Mouse (Mus musculus) MEL (cell line): ENCODE results near the gene Tcte1. TPM values are rescaled to one million over a fixed set of nuclear protein-coding genes. Genes with fewer than 3 reads are reported as not detected.

Source experiments
- DNase-seq: peaks from one replicate; pipeline ENCODE4 v3.0.0; 2011; ENCODE audit warnings: low read depth, low spot score
- H3K27ac ChIP-seq: 2 replicates; pipeline ENCODE4 v1.5.1; 2012; ENCODE audit warnings: low read depth, mild to moderate bottlenecking, control low read depth, low read length, moderate library complexity; ENCODE audit not compliant: control insufficient read depth
- H3K27me3 ChIP-seq, 2 experiments: fragments of 150-350 bp in 1 of 2; sonication (generic) in 1 of 2; 2 replicates each; pipeline ENCODE4 v1.6.1; 2012; ENCODE audit warnings: low read length in 2 of 2, mild to moderate bottlenecking in 2 of 2, improper control_type of control experiment in 1 of 2, moderate library complexity in 1 of 2; ENCODE audit not compliant: insufficient read depth in 2 of 2, control insufficient read depth in 1 of 2
- H3K36me3 ChIP-seq, 2 experiments: 2 replicates each; pipeline ENCODE4 v1.6.1; 2012 to 2014; ENCODE audit warnings: low read length in 2 of 2, improper control_type of control experiment in 1 of 2, inconsistent platforms in 1 of 2, mild to moderate bottlenecking in 1 of 2; ENCODE audit not compliant: insufficient read depth in 2 of 2, control insufficient read depth in 1 of 2
- H3K4me1 ChIP-seq, 2 experiments: fragments of 150-350 bp in 1 of 2; sonication (generic) in 1 of 2; 2 replicates each; pipeline ENCODE4 v1.6.1; 2012; ENCODE audit warnings: low read length in 2 of 2, improper control_type of control experiment in 1 of 2, mild to moderate bottlenecking in 1 of 2; ENCODE audit not compliant: insufficient read depth in 2 of 2, control insufficient read depth in 1 of 2
- H3K4me3 ChIP-seq, 2 experiments: fragments of 150-350 bp in 1 of 2; sonication (generic) in 1 of 2; 2 replicates each; pipeline ENCODE4 v1.5.1; 2012; ENCODE audit warnings: low read depth in 2 of 2, low read length in 2 of 2, mild to moderate bottlenecking in 2 of 2, moderate library complexity in 2 of 2, control low read depth in 1 of 2, improper control_type of control experiment in 1 of 2; ENCODE audit not compliant: control insufficient read depth in 1 of 2, insufficient read depth in 1 of 2
- H3K79me2 ChIP-seq: 2 replicates; pipeline ENCODE4 v1.6.1; 2012; ENCODE audit warnings: mild to moderate bottlenecking, low read length, moderate library complexity; ENCODE audit not compliant: control insufficient read depth, poor library complexity, insufficient read depth
- H3K9ac ChIP-seq: 2 replicates; pipeline ENCODE4 v1.6.1; 2012; ENCODE audit warnings: low read depth, mild to moderate bottlenecking, control low read depth, low read length, moderate library complexity; ENCODE audit not compliant: control insufficient read depth, poor library complexity, severe bottlenecking
- H3K9me3 ChIP-seq: fragments of 150-350 bp; sonication (generic); replicated peaks from 2 replicates; pipeline ENCODE4 v1.6.1; 2012; ENCODE audit warnings: mild to moderate bottlenecking, low read length, improper control_type of control experiment, moderate library complexity; ENCODE audit not compliant: insufficient read depth
- BHLHE40 ChIP-seq: IDR thresholded peaks from 2 replicates; pipeline ENCODE4 v1.6.1; 2012; ENCODE audit warnings: low read depth, mild to moderate bottlenecking, inconsistent platforms, low read length, improper control_type of control experiment, borderline replicate concordance
- CHD1 ChIP-seq: IDR thresholded peaks from 2 replicates; pipeline ENCODE4 v1.6.1; 2012; ENCODE audit warnings: low read depth, mild to moderate bottlenecking, inconsistent platforms, low read length, improper control_type of control experiment
- CHD2 ChIP-seq: IDR thresholded peaks from 2 replicates; pipeline ENCODE4 v1.6.1; 2011; ENCODE audit warnings: low read length, improper control_type of control experiment
- CTCF ChIP-seq, 3 experiments: IDR thresholded peaks in 2 of 3; conservative IDR thresholded peaks in 1 of 3; 2 replicates each; pipeline ENCODE4 v1.5.1; 2011 to 2012; ENCODE audit warnings: low read length in 3 of 3, low read depth in 2 of 3, mild to moderate bottlenecking in 2 of 3, improper control_type of control experiment in 1 of 3, inconsistent platforms in 1 of 3, mixed read lengths in 1 of 3, moderate library complexity in 1 of 3; ENCODE audit not compliant: control insufficient read depth in 1 of 3, insufficient read depth in 1 of 3, poor library complexity in 1 of 3, severe bottlenecking in 1 of 3
- ELF1 ChIP-seq: IDR thresholded peaks from 2 replicates; pipeline ENCODE4 v1.6.1; 2014; ENCODE audit warnings: low read depth, mild to moderate bottlenecking, inconsistent platforms, low read length, improper control_type of control experiment, moderate library complexity
- EP300 ChIP-seq, 2 experiments: IDR thresholded peaks; 2 replicates each; pipeline ENCODE4 v1.6.1; 2011; ENCODE audit warnings: improper control_type of control experiment in 2 of 2, low read length in 2 of 2, low read depth in 1 of 2, mild to moderate bottlenecking in 1 of 2
- ETS1 ChIP-seq: IDR thresholded peaks from 2 replicates; pipeline ENCODE4 v1.6.1; 2012; ENCODE audit warnings: low read depth, mild to moderate bottlenecking, inconsistent platforms, low read length, improper control_type of control experiment, moderate library complexity
- HCFC1 ChIP-seq: IDR thresholded peaks from 2 replicates; pipeline ENCODE4 v1.6.1; 2012; ENCODE audit warnings: low read depth, mild to moderate bottlenecking, inconsistent platforms, low read length, improper control_type of control experiment, moderate library complexity
- KAT2A ChIP-seq: conservative IDR thresholded peaks from 2 replicates; pipeline ENCODE4 v1.6.1; 2012; ENCODE audit warnings: low read depth, low read length, improper control_type of control experiment, inconsistent platforms
- MAX ChIP-seq: IDR thresholded peaks from 2 replicates; pipeline ENCODE4 v1.6.1; 2011; ENCODE audit warnings: low read length, improper control_type of control experiment
- MAZ ChIP-seq: IDR thresholded peaks from 2 replicates; pipeline ENCODE4 v1.6.1; 2012; ENCODE audit warnings: low read depth, mild to moderate bottlenecking, inconsistent platforms, low read length, improper control_type of control experiment
- MXI1 ChIP-seq: IDR thresholded peaks from 2 replicates; pipeline ENCODE4 v1.6.1; 2011; ENCODE audit warnings: mild to moderate bottlenecking, low read depth, low read length, improper control_type of control experiment
- NELFE ChIP-seq: IDR thresholded peaks from 2 replicates; pipeline ENCODE4 v1.6.1; 2011; ENCODE audit warnings: low read depth, low read length, improper control_type of control experiment
- POLR2A ChIP-seq, 2 experiments: IDR thresholded peaks; 2 replicates each; pipeline ENCODE4 v1.6.1; 2011 to 2012; ENCODE audit warnings: low read length in 2 of 2, mild to moderate bottlenecking in 2 of 2, control low read depth in 1 of 2, improper control_type of control experiment in 1 of 2, low read depth in 1 of 2, moderate library complexity in 1 of 2; ENCODE audit not compliant: control insufficient read depth in 1 of 2, insufficient read depth in 1 of 2, poor library complexity in 1 of 2
- POLR2AphosphoS2 ChIP-seq: IDR thresholded peaks from 2 replicates; pipeline ENCODE4 v1.6.1; 2011; ENCODE audit warnings: low read length, improper control_type of control experiment
- POLR2AphosphoS5 ChIP-seq: IDR thresholded peaks from 2 replicates; pipeline ENCODE4 v1.6.1; 2012; ENCODE audit warnings: low read depth, borderline replicate concordance, mild to moderate bottlenecking, inconsistent platforms, low read length, moderate library complexity, mixed read lengths
- RAD21 ChIP-seq: IDR thresholded peaks from 2 replicates; pipeline ENCODE4 v1.6.1; 2011; ENCODE audit warnings: mild to moderate bottlenecking, low read depth, low read length, improper control_type of control experiment
- SIN3A ChIP-seq: IDR thresholded peaks from 2 replicates; pipeline ENCODE4 v1.6.1; 2012; ENCODE audit warnings: low read length, improper control_type of control experiment, inconsistent platforms
- SMC3 ChIP-seq: IDR thresholded peaks from 2 replicates; pipeline ENCODE4 v1.6.1; 2011; ENCODE audit warnings: low read depth, low read length, improper control_type of control experiment
- TBP ChIP-seq: IDR thresholded peaks from 2 replicates; pipeline ENCODE4 v1.8.0; 2011; ENCODE audit warnings: low read depth, low read length, improper control_type of control experiment
- TCF12 ChIP-seq: IDR thresholded peaks from 2 replicates; pipeline ENCODE4 v1.6.1; 2014; ENCODE audit warnings: low read depth, mild to moderate bottlenecking, inconsistent platforms, low read length, improper control_type of control experiment, moderate library complexity
- UBTF ChIP-seq: IDR thresholded peaks from 2 replicates; pipeline ENCODE4 v1.6.1; 2012; ENCODE audit warnings: low read depth, mild to moderate bottlenecking, inconsistent platforms, low read length, improper control_type of control experiment, moderate library complexity, borderline replicate concordance; ENCODE audit not compliant: insufficient read depth
- USF1 ChIP-seq: IDR thresholded peaks from 2 replicates; pipeline ENCODE4 v1.6.1; 2014; ENCODE audit warnings: low read depth, mild to moderate bottlenecking, inconsistent platforms, low read length, improper control_type of control experiment, moderate library complexity
- USF2 ChIP-seq, 2 experiments: IDR thresholded peaks; 2 replicates each; pipeline ENCODE4 v1.6.1; 2011 to 2012; ENCODE audit warnings: improper control_type of control experiment in 2 of 2, low read length in 2 of 2, borderline replicate concordance in 1 of 2, inconsistent platforms in 1 of 2, low read depth in 1 of 2, mild to moderate bottlenecking in 1 of 2; ENCODE audit not compliant: insufficient read depth in 1 of 2
- ZC3H11A ChIP-seq: IDR thresholded peaks from 2 replicates; pipeline ENCODE4 v1.6.1; 2012; ENCODE audit warnings: low read depth, mild to moderate bottlenecking, inconsistent platforms, low read length, improper control_type of control experiment
- ZKSCAN1 ChIP-seq: IDR thresholded peaks from 2 replicates; pipeline ENCODE4 v1.6.1; 2012; ENCODE audit warnings: low read depth, mild to moderate bottlenecking, inconsistent platforms, low read length, improper control_type of control experiment, moderate library complexity
- ZMIZ1 ChIP-seq: IDR thresholded peaks from 2 replicates; pipeline ENCODE4 v1.6.1; 2012; ENCODE audit warnings: low read depth, mild to moderate bottlenecking, inconsistent platforms, low read length, improper control_type of control experiment, moderate library complexity
- ZNF384 ChIP-seq: IDR thresholded peaks from 2 replicates; pipeline ENCODE4 v1.6.1; 2012; ENCODE audit warnings: low read depth, mild to moderate bottlenecking, inconsistent platforms, low read length, improper control_type of control experiment
- polyA plus RNA-seq, 2 experiments: library from polyadenylated mRNA; stranded (reverse) in 1 of 2; unstranded in 1 of 2; fragments of >175 nt in 1 of 2; fragments of >200 nt in 1 of 2; gene quantifications; 2 replicates each; pipeline versions ENCODE4 v1.2.1 to v1.2.4; 2012; ENCODE audit warnings: low replicate concordance in 2 of 2, low read depth in 1 of 2; ENCODE audit not compliant: insufficient read length in 2 of 2, insufficient read depth in 1 of 2, missing spikeins in 1 of 2
- total RNA-seq: library from RNA; depleted of rRNA; stranded (reverse); fragments of 300-350 nt; gene quantifications from 2 replicates; pipeline ENCODE4 v1.2.3, GENCODE M21; 2012

The Tcte1 gene
- total and polyA plus RNA-seq, 3 experiments: not detected

DNA sequence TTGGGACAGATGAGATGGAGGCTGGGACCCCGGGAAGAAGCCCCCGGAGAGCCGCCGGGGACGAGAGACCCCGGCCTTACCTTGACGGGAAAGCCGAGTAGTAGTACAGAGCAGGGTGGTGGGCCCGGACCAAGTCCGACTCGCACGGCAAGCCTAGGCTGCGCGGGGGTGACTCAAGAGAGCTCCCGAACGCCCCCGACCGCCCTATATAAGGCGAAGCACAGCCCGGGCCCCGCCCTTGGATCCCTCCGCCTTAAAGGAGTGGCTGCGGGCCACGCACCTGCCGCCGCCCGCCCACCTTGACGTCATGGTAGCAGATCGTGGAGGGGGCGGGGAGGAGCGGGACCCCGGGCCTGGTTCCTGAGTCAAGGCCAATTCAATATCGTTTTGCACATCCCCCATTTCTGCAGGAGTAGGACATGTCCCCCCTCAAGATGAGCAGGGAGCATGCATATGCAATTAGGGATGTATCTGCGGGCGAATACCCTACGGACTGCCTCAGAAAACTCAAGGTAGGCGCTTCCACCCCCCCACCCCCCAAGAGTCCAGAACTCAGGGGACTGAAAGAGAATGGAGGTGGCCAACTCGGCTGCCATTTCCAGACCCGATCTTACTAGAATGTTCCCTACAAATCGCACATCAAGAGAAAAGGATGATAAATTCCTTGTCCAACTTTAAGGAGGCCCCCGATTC is 50.0 kb downstream of the Tcte1 start, which contains the start of gene Hsp90ab1:
Gene Hsp90ab1 (minus strand): TSS at position 185 of the 693 bp plus-strand sequence.
- DNase-seq: peak; percentile 99
- Histone ChIP-seq H3K27ac (peak within 1 kb of the TSS; percentile 80), H3K4me1 (peaks cover 3 to 32% of the 10 kb centered on the region in 2 experiments), H3K9ac (peak within 1 kb of the TSS; percentile 97), H3K4me3 (peak within 1 kb of the TSS; percentile 65 to 96), H3K79me2 (peaks cover 38% of the 10 kb centered on the region), H3K9me3 (no peaks in the 10 kb centered on the region), H3K27me3 (no peaks in the 10 kb centered on the region), H3K36me3 (peaks cover 25 to 27% of the 10 kb centered on the region in 2 experiments)
- TF ChIP-seq UBTF (no peak), ELF1 (peak; percentile 32; the same call in 1 of the 2 replicates), ZNF384 (peak; percentile 69), KAT2A (peak; percentile 87), POLR2AphosphoS5 (peak; percentile 85; the same call in 1 of the 2 replicates), SMC3 (no peak), NELFE (peak; percentile 100), CHD1 (peak; percentile 67; the same call in 1 of the 2 replicates), POLR2A (IDR thresholded peaks at IDR 0.05; ENCODE audit: control insufficient read depth in 1 of 2, insufficient read depth in 1 of 2, low read depth in 1 of 2, low read length in 2 of 2, poor library complexity in 1 of 2) (peak; percentile 94 to 97), EP300 (IDR thresholded peaks at IDR 0.05; ENCODE audit: low read depth in 1 of 2, low read length in 2 of 2) (no peak), ZMIZ1 (peak; percentile 99), POLR2AphosphoS2 (peak; percentile 98), RAD21 (no peak), ETS1 (peak; percentile 34), ZKSCAN1 (0 out of 2 replicates have a peak, but pooled peaks have one; percentile 9), SIN3A (peak; percentile 70), TCF12 (peak; percentile 82), USF2 (IDR thresholded peaks at IDR 0.05; ENCODE audit: borderline replicate concordance in 1 of 2, insufficient read depth in 1 of 2, low read depth in 1 of 2, low read length in 2 of 2) (no peak), BHLHE40 (peak; percentile 45; the same call in 1 of the 2 replicates), ZC3H11A (no peak), TBP (peak; percentile 98), CHD2 (peak; percentile 64), MXI1 (peak; percentile 4; the same call in 1 of the 2 replicates), CTCF (IDR thresholded peaks at IDR 0.05 in 2 of 3, conservative IDR thresholded peaks at IDR 0.05 in 1 of 3; ENCODE audit: control insufficient read depth in 1 of 3, insufficient read depth in 1 of 3, low read depth in 2 of 3, low read length in 3 of 3, poor library complexity in 1 of 3, severe bottlenecking in 1 of 3) (no peak), HCFC1 (peak; percentile 82), MAX (peak; percentile 34; the same call in 1 of the 2 replicates), USF1 (peak; percentile 21; the same call in 1 of the 2 replicates), MAZ (peak; percentile 98)
